Mouse (Mus musculus): ENCODE results near the gene Rad50. TPM values are rescaled to one million over a fixed set of nuclear protein-coding genes. Genes with fewer than 3 reads are reported as not detected.

The Rad50 gene
- polyA plus RNA-seq, 1 experiment from 2014 or later = 12.0 TPM

DNA sequence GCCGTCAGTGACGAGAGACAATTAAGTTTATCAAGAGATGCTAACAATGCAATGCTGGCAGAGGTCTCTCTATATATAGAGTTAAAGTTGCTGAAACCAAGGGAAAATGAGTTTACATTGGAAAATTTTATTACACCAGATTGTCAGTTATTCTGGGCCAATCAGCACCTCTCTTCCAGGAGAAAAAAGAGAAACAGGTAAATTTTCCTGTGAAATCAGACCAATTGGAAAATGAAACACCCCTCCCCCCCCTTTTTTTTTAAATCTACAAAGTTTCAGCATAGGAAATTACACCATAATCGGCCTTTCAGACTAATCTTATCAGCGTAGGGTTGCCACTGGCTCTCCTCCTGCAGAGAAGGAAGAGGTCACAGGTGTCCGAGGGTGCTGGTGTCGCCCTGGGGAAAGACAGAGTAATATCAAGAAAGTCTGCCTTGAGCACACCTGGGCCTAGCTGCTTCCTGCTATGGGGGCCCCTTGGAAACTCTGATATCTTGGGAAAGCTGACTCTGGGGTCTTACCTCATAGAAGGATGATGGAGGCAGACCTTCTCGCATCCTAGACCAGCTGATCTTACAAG lies 88.4 kb downstream of the Rad50 start, which contains the start of gene Il4:
TSS of gene Il4 (minus strand) at position 51 of the 580 bp plus-strand sequence.
- Histone ChIP-seq H3K27me3 (ENCODE audit: control insufficient read depth, insufficient read depth, low read length) (no peaks in the 10 kb centered on the region), H3K27ac (ENCODE audit: low read depth, low read length) (no peak within 1 kb of the TSS), H3K4me2 (ENCODE audit: low read depth, low read length) (no peak within 1 kb of the TSS), H3K9ac (replicated peaks; ENCODE audit: low read depth, low read length) (no peak within 1 kb of the TSS), H3K36me3 (ENCODE audit: control insufficient read depth, insufficient read depth, low read length) (no peaks in the 10 kb centered on the region), H3K4me3 (ENCODE audit: low read depth, low read length) (no peak within 1 kb of the TSS), H3K4me1 (ENCODE audit: control insufficient read depth, insufficient read depth, low read length) (no peaks in the 10 kb centered on the region), H3K9me3 (ENCODE audit: control insufficient read depth, low read length) (no peaks in the 10 kb centered on the region)
- ATAC-seq (ENCODE audit: low read depth) = no peak
- WGBS = 89% methylated on average over 7 of the region's 7 CpGs

DNA sequence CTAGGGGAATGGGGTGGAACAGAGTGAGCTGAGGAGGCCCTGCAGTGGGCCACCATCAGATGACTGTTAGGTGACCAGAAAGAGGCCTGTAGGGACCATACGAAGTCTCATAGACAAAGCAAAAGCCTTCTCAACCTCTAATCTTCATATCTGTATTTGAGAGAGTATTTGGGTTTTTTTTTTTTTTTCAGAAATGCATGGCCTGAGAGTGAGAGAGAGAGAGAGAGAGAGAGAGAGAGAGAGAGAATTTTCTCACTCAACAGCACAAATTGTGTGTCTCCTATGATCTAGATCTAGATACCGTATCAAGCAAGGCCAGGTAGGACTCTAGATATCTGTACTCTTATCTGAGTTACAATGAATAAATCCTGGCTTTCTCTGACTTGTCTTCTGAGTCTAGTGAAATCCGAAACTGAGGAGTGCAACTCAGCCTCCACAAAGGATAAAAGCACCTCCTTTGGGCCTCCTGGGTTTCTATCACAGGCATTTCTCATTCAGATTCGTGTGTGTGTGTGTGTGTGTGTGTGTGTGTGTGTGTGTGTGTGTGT lies 89.5 kb downstream of the Rad50 start:
- Histone ChIP-seq H3K27me3 (ENCODE audit: control insufficient read depth, insufficient read depth, low read length) (no peaks in the 10 kb centered on the region), H3K27ac (ENCODE audit: low read depth, low read length) (no peak overlapping the region), H3K9me3 (ENCODE audit: control insufficient read depth, low read length) (no peaks in the 10 kb centered on the region), H3K4me3 (ENCODE audit: low read depth, low read length) (no peak overlapping the region), H3K4me1 (ENCODE audit: control insufficient read depth, insufficient read depth, low read length) (no peaks in the 10 kb centered on the region), H3K4me2 (ENCODE audit: low read depth, low read length) (no peak overlapping the region), H3K36me3 (ENCODE audit: control insufficient read depth, insufficient read depth, low read length) (no peaks in the 10 kb centered on the region), H3K9ac (replicated peaks; ENCODE audit: low read depth, low read length) (no peak overlapping the region)
- 81% methylated on average over 4 of the region's 4 CpGs for WGBS
- ATAC-seq (ENCODE audit: low read depth) = no peak

- H3K4me3 ChIP-seq (ENCODE audit: low read depth, low read length) = no peak overlapping the region
- no peak overlapping the region for H3K4me2 ChIP-seq (ENCODE audit: low read depth, low read length)
- no peak for ATAC-seq (ENCODE audit: low read depth)
- H3K27me3 ChIP-seq (ENCODE audit: control insufficient read depth, insufficient read depth, low read length) = no peaks in the 10 kb centered on the region
- no peak overlapping the region for H3K9ac ChIP-seq (replicated peaks; ENCODE audit: low read depth, low read length)
- H3K27ac ChIP-seq (ENCODE audit: low read depth, low read length) = no peak overlapping the region
- H3K9me3 ChIP-seq (ENCODE audit: control insufficient read depth, low read length) = no peaks in the 10 kb centered on the region
- WGBS = 84% methylated on average over 8 of the region's 8 CpGs
- no peaks in the 10 kb centered on the region for H3K4me1 ChIP-seq (ENCODE audit: control insufficient read depth, insufficient read depth, low read length)
- no peaks in the 10 kb centered on the region for H3K36me3 ChIP-seq (ENCODE audit: control insufficient read depth, insufficient read depth, low read length)
These were observed 90.2 kb downstream of the Rad50 start for GRCm38 (mm10) chr11:53616748-53617558.

DNA sequence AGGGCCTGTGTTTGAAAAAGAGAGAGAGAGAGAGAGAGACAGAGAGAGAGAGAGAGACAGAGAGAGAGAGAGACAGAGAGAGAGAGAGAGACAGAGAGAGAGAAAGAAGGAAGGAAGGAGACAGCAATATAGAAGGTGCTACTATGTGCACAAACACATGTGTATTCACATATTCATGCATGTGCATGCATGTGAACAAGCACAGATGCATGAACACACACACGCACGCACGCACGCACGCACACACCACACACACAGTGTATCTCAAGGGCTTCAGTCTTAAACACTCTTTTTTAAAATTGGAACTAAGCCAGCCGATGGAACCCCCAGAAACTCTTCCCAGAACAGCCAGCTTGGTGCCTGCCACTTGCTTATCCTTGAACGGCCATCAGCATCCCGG lies 91.5 kb downstream of the Rad50 start:
- Histone ChIP-seq H3K9me3 (ENCODE audit: control insufficient read depth, low read length) (no peaks in the 10 kb centered on the region), H3K4me3 (ENCODE audit: low read depth, low read length) (no peak overlapping the region), H3K36me3 (ENCODE audit: control insufficient read depth, insufficient read depth, low read length) (no peaks in the 10 kb centered on the region), H3K9ac (replicated peaks; ENCODE audit: low read depth, low read length) (no peak overlapping the region), H3K27ac (ENCODE audit: low read depth, low read length) (no peak overlapping the region), H3K4me2 (ENCODE audit: low read depth, low read length) (no peak overlapping the region), H3K4me1 (ENCODE audit: control insufficient read depth, insufficient read depth, low read length) (no peaks in the 10 kb centered on the region), H3K27me3 (ENCODE audit: control insufficient read depth, insufficient read depth, low read length) (no peaks in the 10 kb centered on the region)
- 93% methylated on average over 8 of the region's 8 CpGs for WGBS
- ATAC-seq (ENCODE audit: low read depth) = no peak

GRCm38 (mm10) chr11:53615172-53615571 lies 91.9 kb downstream of the Rad50 start:
- Histone ChIP-seq H3K9ac (replicated peaks; ENCODE audit: low read depth, low read length) (no peak overlapping the region), H3K36me3 (ENCODE audit: control insufficient read depth, insufficient read depth, low read length) (no peaks in the 10 kb centered on the region), H3K4me2 (ENCODE audit: low read depth, low read length) (no peak overlapping the region), H3K4me3 (ENCODE audit: low read depth, low read length) (no peak overlapping the region), H3K27me3 (ENCODE audit: control insufficient read depth, insufficient read depth, low read length) (no peaks in the 10 kb centered on the region), H3K27ac (ENCODE audit: low read depth, low read length) (no peak overlapping the region), H3K9me3 (ENCODE audit: control insufficient read depth, low read length) (no peaks in the 10 kb centered on the region), H3K4me1 (ENCODE audit: control insufficient read depth, insufficient read depth, low read length) (no peaks in the 10 kb centered on the region)
- ATAC-seq (ENCODE audit: low read depth) = no peak
- WGBS = 74% methylated on average over 6 of the region's 6 CpGs

DNA sequence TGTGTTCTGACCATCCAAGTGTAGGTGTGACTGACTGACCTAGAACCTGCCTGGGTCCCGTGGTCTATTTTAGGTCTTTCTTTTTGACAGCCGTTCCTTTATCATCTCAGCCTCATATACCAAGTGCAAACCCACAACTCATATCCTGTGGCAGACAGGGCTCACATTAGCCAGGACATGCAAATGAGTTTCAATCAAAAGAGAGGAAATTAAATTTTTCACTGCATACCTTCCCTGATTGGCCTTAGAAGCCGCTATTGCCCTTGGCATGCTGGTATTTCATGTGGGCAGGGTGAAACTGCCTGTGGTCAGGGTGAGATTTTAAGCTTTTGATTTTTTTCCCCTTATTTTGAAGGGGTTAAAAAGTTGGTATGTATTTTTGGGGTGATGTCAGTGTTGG lies 97.4 kb downstream of the Rad50 start:
- H3K4me3 ChIP-seq (ENCODE audit: low read depth, low read length) = no peak overlapping the region
- 84% methylated on average over 3 of the region's 3 CpGs for WGBS

GRCm38 (mm10) chr11:53609231-53609630 lies 97.9 kb downstream of the Rad50 start:
- H3K36me3 ChIP-seq (ENCODE audit: control insufficient read depth, insufficient read depth, low read length) = no peaks in the 10 kb centered on the region
- 85% methylated on average over 6 of the region's 6 CpGs for WGBS
- no peak overlapping the region for H3K9ac ChIP-seq (replicated peaks; ENCODE audit: low read depth, low read length)
- H3K9me3 ChIP-seq (ENCODE audit: control insufficient read depth, low read length) = no peaks in the 10 kb centered on the region
- H3K4me1 ChIP-seq (ENCODE audit: control insufficient read depth, insufficient read depth, low read length) = no peaks in the 10 kb centered on the region
- no peaks in the 10 kb centered on the region for H3K27me3 ChIP-seq (ENCODE audit: control insufficient read depth, insufficient read depth, low read length)
- no peak overlapping the region for H3K27ac ChIP-seq (ENCODE audit: low read depth, low read length)
- no peak overlapping the region for H3K4me3 ChIP-seq (ENCODE audit: low read depth, low read length)
- H3K4me2 ChIP-seq (ENCODE audit: low read depth, low read length) = no peak overlapping the region
- no peak for ATAC-seq (ENCODE audit: low read depth)

More for the DNA sequence above, 97.4 kb downstream of the Rad50 start:
- ATAC-seq (ENCODE audit: low read depth) = no peak
- H3K9me3 ChIP-seq (ENCODE audit: control insufficient read depth, low read length) = no peaks in the 10 kb centered on the region
- no peaks in the 10 kb centered on the region for H3K4me1 ChIP-seq (ENCODE audit: control insufficient read depth, insufficient read depth, low read length)
- H3K36me3 ChIP-seq (ENCODE audit: control insufficient read depth, insufficient read depth, low read length) = no peaks in the 10 kb centered on the region
- H3K27me3 ChIP-seq (ENCODE audit: control insufficient read depth, insufficient read depth, low read length) = no peaks in the 10 kb centered on the region
- no peak overlapping the region for H3K27ac ChIP-seq (ENCODE audit: low read depth, low read length)
- H3K4me2 ChIP-seq (ENCODE audit: low read depth, low read length) = no peak overlapping the region
- H3K9ac ChIP-seq (replicated peaks; ENCODE audit: low read depth, low read length) = no peak overlapping the region

- Histone ChIP-seq H3K4me2 (ENCODE audit: low read depth, low read length) (no peak overlapping the region), H3K27me3 (ENCODE audit: control insufficient read depth, insufficient read depth, low read length) (no peaks in the 10 kb centered on the region), H3K9me3 (ENCODE audit: control insufficient read depth, low read length) (no peaks in the 10 kb centered on the region), H3K4me1 (ENCODE audit: control insufficient read depth, insufficient read depth, low read length) (no peaks in the 10 kb centered on the region), H3K27ac (ENCODE audit: low read depth, low read length) (no peak overlapping the region), H3K4me3 (ENCODE audit: low read depth, low read length) (no peak overlapping the region), H3K9ac (replicated peaks; ENCODE audit: low read depth, low read length) (no peak overlapping the region), H3K36me3 (ENCODE audit: control insufficient read depth, insufficient read depth, low read length) (peaks cover 23% of the 10 kb centered on the region)
- WGBS = 11% methylated on average over 12 of the region's 12 CpGs
- no peak for ATAC-seq (ENCODE audit: low read depth)
These were observed 101.5 kb downstream of the Rad50 start for GRCm38 (mm10) chr11:53605609-53606008.

DNA sequence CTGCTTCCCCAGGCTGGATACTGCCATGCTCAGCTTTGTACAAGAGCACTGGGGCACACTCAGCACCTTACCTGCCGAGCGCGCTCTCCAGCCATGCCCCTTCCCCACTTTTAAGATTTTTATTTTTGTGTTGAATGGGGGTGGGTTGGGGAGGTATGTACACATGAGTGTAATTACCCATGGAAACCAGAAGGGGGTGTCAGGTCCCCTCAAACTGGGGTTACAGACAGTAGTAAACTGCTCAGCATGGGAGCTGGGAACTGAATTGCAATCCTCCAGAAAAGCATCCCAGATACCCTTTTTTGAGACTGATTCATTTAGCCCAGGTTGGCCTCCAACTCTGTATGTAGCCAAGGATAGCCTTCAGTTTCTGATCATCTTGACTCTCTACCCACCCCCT lies 102.1 kb downstream of the Rad50 start:
- no peak for ATAC-seq (ENCODE audit: low read depth)
- WGBS = 97% methylated on average over 3 of the region's 3 CpGs

More for the DNA sequence above, 102.1 kb downstream of the Rad50 start:
- Histone ChIP-seq H3K27me3 (ENCODE audit: control insufficient read depth, insufficient read depth, low read length) (no peaks in the 10 kb centered on the region), H3K4me1 (ENCODE audit: control insufficient read depth, insufficient read depth, low read length) (no peaks in the 10 kb centered on the region), H3K9ac (replicated peaks; ENCODE audit: low read depth, low read length) (no peak overlapping the region), H3K36me3 (ENCODE audit: control insufficient read depth, insufficient read depth, low read length) (peaks cover 29% of the 10 kb centered on the region), H3K4me3 (ENCODE audit: low read depth, low read length) (no peak overlapping the region), H3K9me3 (ENCODE audit: control insufficient read depth, low read length) (no peaks in the 10 kb centered on the region), H3K27ac (ENCODE audit: low read depth, low read length) (no peak overlapping the region), H3K4me2 (ENCODE audit: low read depth, low read length) (no peak overlapping the region)

Data from neural tube, embryonic 14.5 days (tissue).